Comparison of ENCODE assay signal across 9 mouse cellular contexts in genomic region chr13:54694348-54695060, GRCm38 (mm10). TPM values are rescaled to one million over a fixed set of nuclear protein-coding genes. Genes with fewer than 3 reads are reported as not detected.
DNase-seq lines count a peak whose midpoint lies in the region; ATAC-seq and TF ChIP-seq lines count a peak whose summit lies in the region.
"Had no signal": no experiment of that assay in that cellular context is flagged by ENCODE, and none has a peak within 500 bp of the region (broad histone marks: within the 10 kb centered on the region; RNA-seq: fewer than 3 reads in every experiment).

No protein-coding gene starts in this region.

- H3K4me3 ChIP-seq in MEL (ENCODE audit: control insufficient read depth in 1 of 2, insufficient read depth in 1 of 2, low read depth in 2 of 2, low read length in 2 of 2) (peak overlapping the region; percentile 48 to 72), macrophage (ENCODE audit: inconsistent target) (peak overlapping the region; percentile 52)
- H3K4me3 ChIP-seq in embryonic facial prominence, embryonic 10.5 days: peak overlapping the region; percentile 98
- peak overlapping the region; percentile 99 for H3K4me3 ChIP-seq in heart, embryonic 13.5 days

- peak; percentile 63 for ATAC-seq in heart, embryonic 13.5 days (ENCODE audit: extremely low read depth, insufficient number of reproducible peaks, low FRiP score, low TSS enrichment)

- TF ChIP-seq CTCF in MEL (IDR thresholded peaks at IDR 0.05 in 2 of 3, conservative IDR thresholded peaks at IDR 0.05 in 1 of 3; ENCODE audit: control insufficient read depth in 1 of 3, insufficient read depth in 1 of 3, low read depth in 2 of 3, low read length in 3 of 3, poor library complexity in 1 of 3, severe bottlenecking in 1 of 3): no peak

- peak overlapping the region; percentile 95 for H3K9ac ChIP-seq in MEL (ENCODE audit: control insufficient read depth, low read depth, low read length, poor library complexity, severe bottlenecking)
- H3K9ac ChIP-seq in heart, embryonic 13.5 days: peak overlapping the region; percentile 80

- TF ChIP-seq POLR2A in MEL (IDR thresholded peaks at IDR 0.05; ENCODE audit: control insufficient read depth in 1 of 2, insufficient read depth in 1 of 2, low read depth in 1 of 2, low read length in 2 of 2, poor library complexity in 1 of 2): peak; percentile 49 to 84; a peak in 2 of 4 replicates

- no peak for TF ChIP-seq EP300 in MEL (IDR thresholded peaks at IDR 0.05; ENCODE audit: low read depth in 1 of 2, low read length in 2 of 2)

- peak; percentile 92 to 98 for DNase-seq in adrenal gland, adult (ENCODE audit: inconsistent age in 2 of 2, low spot score in 1 of 2)
- DNase-seq in adrenal gland, postnatal 10 days: no peak
- peak; percentile 91 for DNase-seq in MEL (ENCODE audit: low read depth, low spot score)
- no peak for DNase-seq in embryonic facial prominence, embryonic 10.5 days (ENCODE audit: low spot score)
- DNase-seq in kidney, postnatal 10 days: peak; percentile 92
- peak; percentile 86 to 93 for DNase-seq in spleen, postnatal 4 days (ENCODE audit: low spot score in 2 of 2)

- WGBS in embryonic facial prominence, embryonic 10.5 days: 20% methylated on average over 26 of the region's 26 CpGs
- WGBS in heart, embryonic 13.5 days: 13% methylated on average over 26 of the region's 26 CpGs
- WGBS in macrophage (ENCODE audit: missing documents): 15% methylated on average over 26 of the region's 26 CpGs

- H3K27me3 ChIP-seq in MEL (ENCODE audit: control insufficient read depth in 1 of 2, insufficient read depth in 2 of 2, low read length in 2 of 2): no peaks in the 10 kb centered on the region; a peak in 1 of 4 replicates
- H3K27me3 ChIP-seq in embryonic facial prominence, embryonic 10.5 days (replicated peaks; ENCODE audit: low read depth, poor library complexity, severe bottlenecking): no peaks in the 10 kb centered on the region
- H3K27me3 ChIP-seq in heart, embryonic 13.5 days (replicated peaks): no peaks in the 10 kb centered on the region

- peak overlapping the region; percentile 96 for H3K27ac ChIP-seq in MEL (ENCODE audit: control insufficient read depth, low read depth, low read length)
- H3K27ac ChIP-seq in embryonic facial prominence, embryonic 10.5 days (replicated peaks): peak overlapping the region; percentile 94
- peak overlapping the region; percentile 97 for H3K27ac ChIP-seq in heart, embryonic 13.5 days (replicated peaks)
- peak overlapping the region; percentile 88 for H3K27ac ChIP-seq in macrophage

- peak overlapping the region; percentile 99 for H3K4me2 ChIP-seq in heart, embryonic 13.5 days

- H3K9me3 ChIP-seq in MEL (replicated peaks; ENCODE audit: insufficient read depth, low read length): no peaks in the 10 kb centered on the region
- H3K9me3 ChIP-seq in embryonic facial prominence, embryonic 10.5 days: no peaks in the 10 kb centered on the region
- H3K9me3 ChIP-seq in heart, embryonic 13.5 days: no peaks in the 10 kb centered on the region

- H3K79me2 ChIP-seq in MEL (ENCODE audit: control insufficient read depth, insufficient read depth, low read length, poor library complexity) (peaks cover 31% of the 10 kb centered on the region), macrophage (ENCODE audit: inconsistent target) (peaks cover 39% of the 10 kb centered on the region)

- H3K4me1 ChIP-seq in MEL (ENCODE audit: control insufficient read depth in 1 of 2, insufficient read depth in 2 of 2, low read length in 2 of 2): peaks cover 2 to 27% of the 10 kb centered on the region in 2 experiments
- H3K4me1 ChIP-seq in embryonic facial prominence, embryonic 10.5 days: peaks cover 27% of the 10 kb centered on the region
- H3K4me1 ChIP-seq in heart, embryonic 13.5 days: peaks cover 35% of the 10 kb centered on the region

- no peak for TF ChIP-seq RAD21 in MEL (IDR thresholded peaks at IDR 0.05; ENCODE audit: low read depth, low read length)

- H3K36me3 ChIP-seq in MEL (ENCODE audit: control insufficient read depth in 1 of 2, insufficient read depth in 2 of 2, low read length in 2 of 2) (peaks cover 0 to 14% of the 10 kb centered on the region in 2 experiments; a peak in 2 of 4 replicates), macrophage (ENCODE audit: inconsistent target) (no peaks in the 10 kb centered on the region)
- no peaks in the 10 kb centered on the region for H3K36me3 ChIP-seq in embryonic facial prominence, embryonic 10.5 days (replicated peaks)
- 0 out of 2 replicates have a peak, but pooled peaks cover 3% of the 10 kb centered on the region for H3K36me3 ChIP-seq in heart, embryonic 13.5 days

TF ChIP-seq in MEL, 35 proteins besides CTCF, POLR2A, EP300 and RAD21:
- TF ChIP-seq ZMIZ1 (IDR thresholded peaks at IDR 0.05; ENCODE audit: low read depth, low read length): peak; percentile 78; the same call in 1 of the 2 replicates
- no peak for TF ChIP-seq GABPA (IDR thresholded peaks at IDR 0.05; ENCODE audit: low read depth, low read length)
- TF ChIP-seq ETS1 (IDR thresholded peaks at IDR 0.05; ENCODE audit: low read depth, low read length): no peak
- TF ChIP-seq NELFE (IDR thresholded peaks at IDR 0.05; ENCODE audit: low read depth, low read length): peak; percentile 80
- TF ChIP-seq KAT2A (conservative IDR thresholded peaks at IDR 0.05; ENCODE audit: low read depth, low read length): peak; percentile 95
- no peak for TF ChIP-seq SIN3A (IDR thresholded peaks at IDR 0.05; ENCODE audit: low read length)
- no peak for TF ChIP-seq TAL1 (IDR thresholded peaks at IDR 0.05; ENCODE audit: low read length)
- no peak for TF ChIP-seq POLR2AphosphoS5 (IDR thresholded peaks at IDR 0.05; ENCODE audit: borderline replicate concordance, low read depth, low read length)
- TF ChIP-seq ZNF384 (IDR thresholded peaks at IDR 0.05; ENCODE audit: low read depth, low read length): no peak
- TF ChIP-seq TCF12 (IDR thresholded peaks at IDR 0.05; ENCODE audit: low read depth, low read length): 0 out of 2 replicates have a peak, but pooled peaks have one; percentile 6
- TF ChIP-seq MXI1 (IDR thresholded peaks at IDR 0.05; ENCODE audit: low read depth, low read length): peak; percentile 6; the same call in 1 of the 2 replicates
- no peak for TF ChIP-seq MAZ (IDR thresholded peaks at IDR 0.05; ENCODE audit: low read depth, low read length)
- TF ChIP-seq NRF1 (IDR thresholded peaks at IDR 0.05; ENCODE audit: insufficient read depth, low read depth, low read length, poor library complexity, severe bottlenecking): 0 out of 2 replicates have a peak, but pooled peaks have one; percentile 3
- peak; percentile 73; the same call in 1 of the 2 replicates for TF ChIP-seq ELF1 (IDR thresholded peaks at IDR 0.05; ENCODE audit: low read depth, low read length)
- no peak for TF ChIP-seq MEF2A (IDR thresholded peaks at IDR 0.05; ENCODE audit: extremely low read depth, insufficient replicate concordance, low read depth, low read length, poor library complexity, severe bottlenecking)
- TF ChIP-seq HCFC1 (IDR thresholded peaks at IDR 0.05; ENCODE audit: low read depth, low read length): peak; percentile 95

RNA-seq across cellular contexts. Expression of gene Rnf44, which starts 0.8 kb away (rescaled TPM):
- total RNA-seq in adrenal gland, postnatal 10 days (2021): 100 to 1,000 TPM; 100 to 114 TPM
- total RNA-seq in MEL (2012; rRNA removed): 10.4 and 10.7 TPM in 2 replicates
- polyA plus RNA-seq in MEL (2012; ENCODE audit: insufficient read depth in 1 of 2, insufficient read length in 2 of 2, low read depth in 1 of 2, low replicate concordance in 2 of 2, missing spikeins in 1 of 2): 10 to 100 TPM in 1 of 2 experiments, not detected in 1; 60.5 TPM
- polyA plus RNA-seq in embryonic facial prominence, embryonic 10.5 days (2016; fragmentation: Nextera tagmentation; extraction: Ambion mirVana): 87.6 and 105 TPM in 2 replicates
- 53.2 and 54.8 TPM in 2 replicates for polyA plus RNA-seq in heart, embryonic 13.5 days (2015; fragmentation: Nextera tagmentation; extraction: Ambion mirVana)
- total RNA-seq in macrophage (2018; cell fraction: chromatin; rRNA removed): 10 to 100 TPM; 29.6 to 86.2 (median 55.0) TPM
- 10 to 100 TPM; 54.0 to 92.5 (median 65.3) TPM for total RNA-seq in macrophage (2018; cell fraction: cytosol; rRNA removed)
- 100 to 1,000 TPM in 1 of 26 experiments, 10 to 100 TPM in 25; 54.6 to 101 (median 67.4) TPM for total RNA-seq in macrophage (2018; cell fraction: nucleus; rRNA removed)
- polyA plus RNA-seq in macrophage (2018): 62.2 to 71.1 TPM (median 68.0 TPM) in 3 replicates

RNA-seq across cellular contexts. Expression of gene Cdhr2, which starts 6.8 kb away (rescaled TPM):
- 1 to 10 TPM in 1 of 2 experiments, under 1 TPM in 1; 0.85 to 2.1 TPM for total RNA-seq in adrenal gland, postnatal 10 days (2021)
- total RNA-seq in MEL (2012; rRNA removed): not detected in 2 replicates
- polyA plus RNA-seq in MEL (2012; ENCODE audit: insufficient read depth in 1 of 2, insufficient read length in 2 of 2, low read depth in 1 of 2, low replicate concordance in 2 of 2, missing spikeins in 1 of 2) (not detected), macrophage (2018) (not detected in 3 replicates)
- polyA plus RNA-seq in embryonic facial prominence, embryonic 10.5 days (2016; fragmentation: Nextera tagmentation; extraction: Ambion mirVana): 0.05 and 0.15 TPM in 2 replicates
- polyA plus RNA-seq in heart, embryonic 13.5 days (2015; fragmentation: Nextera tagmentation; extraction: Ambion mirVana): 0.45 TPM in 1 of 2 replicates, not detected in the other
- total RNA-seq in macrophage (2018; cell fraction: chromatin; rRNA removed): not detected
- not detected for total RNA-seq in macrophage (2018; cell fraction: cytosol; rRNA removed)
- total RNA-seq in macrophage (2018; cell fraction: nucleus; rRNA removed): not detected
- total RNA-seq: heart, postnatal 36 days had no signal

RNA-seq across cellular contexts. Expression of gene Gprin1, which starts 55.2 kb away (rescaled TPM):
- 1 to 10 TPM; 3.4 to 4.8 TPM for total RNA-seq in adrenal gland, postnatal 10 days (2021)
- total RNA-seq in MEL (2012; rRNA removed): not detected in 2 replicates
- polyA plus RNA-seq in MEL (2012; ENCODE audit: insufficient read depth in 1 of 2, insufficient read length in 2 of 2, low read depth in 1 of 2, low replicate concordance in 2 of 2, missing spikeins in 1 of 2) (not detected), macrophage (2018) (not detected in 3 replicates)
- 0.66 and 0.94 TPM in 2 replicates for polyA plus RNA-seq in embryonic facial prominence, embryonic 10.5 days (2016; fragmentation: Nextera tagmentation; extraction: Ambion mirVana)
- not detected in 2 replicates for polyA plus RNA-seq in heart, embryonic 13.5 days (2015; fragmentation: Nextera tagmentation; extraction: Ambion mirVana)
- total RNA-seq in macrophage (2018; cell fraction: chromatin; rRNA removed): not detected
- under 1 TPM in 1 of 26 experiments, not detected in 25; under 0.01 TPM for total RNA-seq in macrophage (2018; cell fraction: cytosol; rRNA removed)
- not detected for total RNA-seq in macrophage (2018; cell fraction: nucleus; rRNA removed)
- total RNA-seq: heart, postnatal 36 days had no signal

Comparison
In these comparisons a context has a peak if more than half of its experiments do, and no peak if none do; other contexts are left out.
1. DNase-seq: peak in adrenal gland, adult (2 of 2), MEL (single experiment), kidney, postnatal 10 days (single experiment) and spleen, postnatal 4 days (2 of 2); none in adrenal gland, postnatal 10 days (single experiment) and embryonic facial prominence, embryonic 10.5 days (single experiment).
2. Peak in every context shown above with its lines, with median percentiles within 50 percentile points of each other: H3K27ac ChIP-seq and H3K4me3 ChIP-seq.